Mouse (Mus musculus) gastrocnemius, adult 2 months (tissue): ENCODE results near the gene Ccdc28a. TPM values are rescaled to one million over a fixed set of nuclear protein-coding genes. Genes with fewer than 3 reads are reported as not detected.

Source experiments
- DNase-seq: peaks from one replicate; pipeline ENCODE4 v3.0.0; 2022
- H3K27ac ChIP-seq: fragments of 200-600 bp; 2 replicates; pipeline ENCODE4 v1.8.1; 2022; ENCODE audit warnings: mild to moderate bottlenecking
- H3K4me3 ChIP-seq: fragments of 200-600 bp; 2 replicates; pipeline ENCODE4 v1.8.1; 2022; ENCODE audit warnings: mild to moderate bottlenecking, moderate library complexity
- CTCF ChIP-seq: fragments of 200-600 bp; IDR thresholded peaks from 2 replicates; pipeline ENCODE4 v1.8.1; 2022; ENCODE audit warnings: antibody characterized with exemption, mild to moderate bottlenecking, moderate library complexity
- intact Hi-C: fragments of 180-260 bp; cut with DNase I; formaldehyde crosslinking; loops from one replicate; pipeline ENCODE4 v1.15.1; 2025
- total RNA-seq, 2 experiments: library from RNA; stranded (reverse); gene quantifications; 2 replicates each; pipeline ENCODE4 v1.2.3; 2021

Gene Ccdc28a
- total RNA-seq, 2 experiments from 2014 or later: 7.6 to 9.1 TPM

- no peak overlapping the region for H3K27ac ChIP-seq
- intact Hi-C loops: no loop called here
- no peak for TF ChIP-seq CTCF
Measured at GRCm38 (mm10) chr10:18213373-18213772, 21.4 kb downstream of the Ccdc28a start.

DNA sequence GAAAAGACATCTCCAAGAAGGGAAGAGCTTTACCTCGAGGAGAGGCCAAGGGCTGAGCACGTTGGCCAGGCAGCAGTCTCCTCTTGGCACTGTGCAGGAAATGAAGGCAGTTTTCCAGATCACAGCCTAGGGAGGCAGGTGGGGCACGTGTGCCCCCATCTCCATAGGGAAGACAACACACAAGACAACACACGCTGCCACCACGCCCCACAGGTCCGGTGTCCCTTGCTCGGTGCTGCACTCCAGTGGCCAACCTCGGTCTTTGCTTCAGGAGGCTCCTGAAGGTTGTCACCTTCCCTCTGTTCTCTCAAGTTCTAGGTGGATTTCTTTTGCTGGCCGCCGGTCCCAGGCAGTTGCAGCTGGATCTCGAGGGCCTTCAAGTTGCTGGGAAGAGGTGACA is 24.1 kb downstream of the Ccdc28a start, which contains the start of gene Ect2l:
Gene Ect2l (minus strand): TSS at position 165 of the 400 bp plus-strand sequence.
- Histone ChIP-seq H3K27ac (peak within 1 kb of the TSS; percentile 51), H3K4me3 (no peak within 1 kb of the TSS)
- TF ChIP-seq CTCF: peak; percentile 63
- intact Hi-C loops: no loop called here
- peak; percentile 61 for DNase-seq

More at GRCm38 (mm10) chr10:18213373-18213772, 21.4 kb downstream of the Ccdc28a start:
- no peak for DNase-seq
- H3K4me3 ChIP-seq: no peak overlapping the region

DNA sequence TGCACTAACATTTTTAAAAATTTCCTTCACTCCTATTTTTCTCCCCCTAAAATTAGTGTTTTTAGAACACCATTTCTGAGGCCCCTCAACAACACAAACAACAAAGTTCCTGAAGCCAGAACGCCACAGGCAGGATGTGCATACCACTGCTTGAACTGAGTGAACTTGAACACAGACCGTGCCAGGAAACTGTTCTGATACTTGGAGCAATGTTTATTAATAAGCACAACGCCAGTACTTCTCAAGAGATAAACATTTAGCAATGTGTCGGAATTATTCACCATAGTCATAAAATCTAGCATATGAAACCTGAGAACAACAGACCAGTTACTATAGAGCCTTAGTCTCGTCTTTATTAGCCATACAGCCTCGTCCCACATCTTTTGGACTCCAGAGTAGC is 24.7 kb downstream of the Ccdc28a start:
- Histone ChIP-seq H3K4me3 (no peak overlapping the region), H3K27ac (peak overlapping the region; percentile 51; the same call in 1 of the 2 replicates)
- intact Hi-C loops: no loop called here
- DNase-seq: no peak
- TF ChIP-seq CTCF: no peak

DNA sequence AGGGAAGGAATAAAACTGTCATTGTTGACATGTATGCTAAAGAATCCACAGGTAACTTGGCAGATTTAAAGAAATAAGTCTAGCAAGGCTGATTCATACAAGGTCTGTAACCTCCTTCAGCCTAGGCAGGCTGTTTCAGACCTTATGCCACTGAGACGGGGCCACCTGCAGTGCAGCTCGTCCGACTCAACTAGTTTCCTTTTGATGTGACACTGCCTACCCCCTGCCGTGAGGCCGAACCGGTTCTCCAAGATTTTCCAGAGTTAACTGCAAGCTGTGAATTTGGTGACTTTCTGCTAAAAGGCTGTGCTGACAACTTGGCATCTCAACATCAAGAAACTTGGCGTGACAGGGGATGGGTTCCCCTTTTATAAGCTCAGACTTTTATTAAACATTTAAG is 30.7 kb downstream of the Ccdc28a start:
- Histone ChIP-seq H3K27ac (no peak overlapping the region), H3K4me3 (no peak overlapping the region)
- no peak for TF ChIP-seq CTCF
- intact Hi-C loops: no loop called here
- DNase-seq: no peak

DNA sequence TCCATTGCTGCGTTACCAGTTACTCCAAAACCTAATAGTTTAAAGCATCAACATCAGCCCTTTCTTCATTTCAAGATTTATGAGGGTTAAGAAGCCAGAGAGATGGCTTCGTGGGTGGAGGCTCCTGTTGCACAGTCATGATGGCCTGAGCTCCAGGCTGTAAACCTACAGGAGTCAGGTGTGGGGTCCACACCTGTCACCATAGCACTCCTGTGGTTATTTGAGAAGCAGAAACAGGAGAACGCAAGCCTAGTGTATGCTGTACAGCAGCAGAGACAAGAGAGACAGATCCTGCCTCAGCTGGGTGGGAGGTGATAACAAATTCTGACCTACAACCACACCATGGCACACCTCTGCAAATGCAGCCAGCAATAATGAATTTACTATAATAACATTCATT is 32.4 kb downstream of the Ccdc28a start:
- TF ChIP-seq CTCF: no peak
- H3K27ac ChIP-seq: no peak overlapping the region
- no peak overlapping the region for H3K4me3 ChIP-seq
- intact Hi-C loops: no loop called here
- no peak for DNase-seq

- no peak for TF ChIP-seq CTCF
- H3K4me3 ChIP-seq: no peak overlapping the region
- H3K27ac ChIP-seq: no peak overlapping the region
- no peak for DNase-seq
- intact Hi-C loops: no loop called here
Measured at GRCm38 (mm10) chr10:18200656-18201055, 34.1 kb downstream of the Ccdc28a start.

DNA sequence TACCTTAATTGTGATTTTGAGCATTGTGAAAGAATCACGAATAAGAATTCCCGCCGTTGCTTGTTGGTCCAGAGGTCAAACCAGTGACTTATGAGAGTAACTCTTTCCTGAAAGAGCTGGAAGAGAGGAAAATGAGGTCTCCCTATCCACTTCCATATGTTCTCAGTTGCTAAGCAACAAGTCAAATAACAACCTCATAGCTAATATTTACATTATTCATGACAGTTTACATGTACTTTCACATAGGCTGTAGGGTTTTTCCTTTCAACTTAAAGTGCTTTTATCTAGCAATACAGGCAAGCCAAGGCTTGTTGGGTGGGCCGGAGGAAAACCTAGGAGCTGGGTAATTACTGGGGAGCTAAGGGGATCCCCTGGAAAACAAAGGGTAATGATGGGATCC is 34.9 kb downstream of the Ccdc28a start:
- H3K27ac ChIP-seq: no peak overlapping the region
- H3K4me3 ChIP-seq: no peak overlapping the region
- no peak for TF ChIP-seq CTCF
- DNase-seq: no peak
- intact Hi-C loops: loop anchor here (10.0 kb wide), 1 partner anchor 95 kb away; no protein-coding TSS in a partner anchor

GRCm38 (mm10) chr10:18198286-18199015 is 36.3 kb downstream of the Ccdc28a start:
- intact Hi-C loops: loop anchor here (10.0 kb wide), 1 partner anchor 94 kb away; no protein-coding TSS in a partner anchor
- Histone ChIP-seq H3K27ac (no peak overlapping the region), H3K4me3 (no peak overlapping the region)
- DNase-seq: no peak
- no peak for TF ChIP-seq CTCF

DNA sequence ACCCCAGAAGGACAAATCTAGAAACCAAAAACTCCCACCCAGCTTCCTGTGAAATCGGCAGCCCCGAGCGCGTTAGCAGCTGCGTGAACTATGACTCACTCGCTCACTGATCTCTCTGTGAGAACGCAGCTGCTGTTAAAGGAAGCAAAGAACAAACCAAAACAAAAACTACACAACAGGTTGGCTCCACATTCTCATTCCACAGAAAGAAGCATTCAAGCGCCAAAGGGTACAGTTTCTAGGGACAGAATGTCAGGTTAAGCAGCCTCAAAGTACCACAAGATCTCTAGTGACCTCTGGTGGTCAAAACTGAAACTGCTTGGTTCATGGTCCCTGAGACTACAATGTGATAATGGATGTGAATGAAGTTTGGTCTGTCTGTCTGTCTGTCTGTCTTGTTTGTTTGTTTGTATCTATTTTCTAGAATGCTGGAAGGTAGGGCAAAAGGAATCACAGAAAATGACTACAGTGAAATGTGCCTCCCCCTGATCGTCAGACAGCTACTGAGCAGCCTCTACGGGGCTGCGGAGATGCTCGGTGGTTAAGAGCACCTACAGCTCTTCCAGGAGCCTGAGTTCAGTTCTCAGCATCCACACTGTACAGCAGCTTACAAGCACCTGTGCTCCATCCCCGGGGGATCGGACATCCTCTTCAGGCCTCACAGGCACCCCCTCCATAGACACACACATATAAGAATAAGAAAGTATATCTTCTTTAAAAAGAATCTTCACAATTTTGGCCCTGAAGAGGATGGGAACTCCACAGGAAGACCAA is 37.4 kb downstream of the Ccdc28a start:
- H3K27ac ChIP-seq: peak overlapping the region; percentile 35; the same call in 1 of the 2 replicates
- peak overlapping the region; percentile 67 for H3K4me3 ChIP-seq
- peak; percentile 46 for DNase-seq
- intact Hi-C loops: loop anchor here (1.0 to 10.0 kb wide), 3 partner anchors 93 to 464 kb away; partner anchors contain the start of gene Reps1
- TF ChIP-seq CTCF: peak; percentile 97

- no peak for TF ChIP-seq CTCF
- no peak overlapping the region for H3K27ac ChIP-seq
- DNase-seq: no peak
- intact Hi-C loops: loop anchor here (10.0 kb wide), 1 partner anchor 90 kb away; no protein-coding TSS in a partner anchor
- no peak overlapping the region for H3K4me3 ChIP-seq
Measured at GRCm38 (mm10) chr10:18194737-18195141, 40.1 kb downstream of the Ccdc28a start.

GRCm38 (mm10) chr10:18194156-18194555 is 40.6 kb downstream of the Ccdc28a start:
- H3K4me3 ChIP-seq: no peak overlapping the region
- TF ChIP-seq CTCF: no peak
- no peak overlapping the region for H3K27ac ChIP-seq
- no peak for DNase-seq
- intact Hi-C loops: loop anchor here (10.0 kb wide), 1 partner anchor 89 kb away; no protein-coding TSS in a partner anchor

DNA sequence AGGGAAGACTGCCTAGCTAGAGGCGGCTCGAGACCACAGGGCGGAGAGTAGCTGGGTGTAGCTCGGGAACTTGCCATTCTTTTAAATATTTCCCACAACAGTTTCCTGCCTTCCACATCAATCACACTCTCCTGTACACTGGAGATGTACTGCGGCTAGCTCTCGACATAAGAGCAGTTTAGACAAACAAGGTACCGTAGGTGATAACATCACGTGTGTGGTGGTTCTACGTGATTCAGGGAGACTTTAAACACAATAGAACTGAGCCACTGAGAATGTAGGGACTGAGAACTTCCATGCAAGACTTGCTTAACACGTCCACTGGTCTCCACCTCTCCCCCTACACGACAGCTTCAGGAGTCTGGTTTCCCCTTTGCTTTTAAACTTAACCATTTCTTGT is 41.6 kb downstream of the Ccdc28a start:
- no peak for TF ChIP-seq CTCF
- Histone ChIP-seq H3K4me3 (no peak overlapping the region), H3K27ac (no peak overlapping the region)
- intact Hi-C loops: loop anchor here (10.0 kb wide), 1 partner anchor 88 kb away; no protein-coding TSS in a partner anchor
- DNase-seq: no peak

DNA sequence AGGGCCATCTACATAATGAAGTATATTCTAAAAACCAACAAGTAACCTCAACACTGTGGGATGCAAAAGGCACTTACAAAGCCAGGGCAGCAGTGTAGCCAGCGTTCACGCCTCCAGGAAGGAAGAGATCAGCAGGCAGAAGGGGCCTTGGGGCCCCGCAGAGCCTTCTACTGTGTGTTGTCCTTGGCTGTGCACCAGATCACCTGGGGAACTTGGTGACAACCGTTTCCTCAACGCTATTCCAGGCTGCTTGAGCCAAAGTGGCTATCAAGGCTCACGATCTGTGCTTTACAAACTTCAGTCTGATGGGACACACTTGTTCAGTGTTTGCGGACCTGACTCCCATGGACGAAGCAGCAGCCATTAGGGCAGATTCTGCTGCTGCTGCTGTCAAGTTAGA is 43.1 kb downstream of the Ccdc28a start:
- Histone ChIP-seq H3K4me3 (no peak overlapping the region), H3K27ac (no peak overlapping the region)
- DNase-seq: no peak
- no peak for TF ChIP-seq CTCF
- intact Hi-C loops: loop anchor here (10.0 kb wide), 1 partner anchor 87 kb away; no protein-coding TSS in a partner anchor
